Mouse (Mus musculus) midbrain, embryonic 12.5 days (tissue): ENCODE results near the gene Hectd3. TPM values are rescaled to one million over a fixed set of nuclear protein-coding genes. Genes with fewer than 3 reads are reported as not detected.

ENCODE experiments used
- polyA plus RNA-seq: library from polyadenylated mRNA; unstranded; fragments of >200 nt; fragmentation: Nextera tagmentation; extraction: Ambion mirVana; gene quantifications from 2 replicates; pipeline ENCODE4 v1.2.1, GENCODE M21; 2016

Hectd3 gene
- polyA plus RNA-seq, 1 experiment from 2014 or later, result 16.7 TPM

Other genes with a start within 250 kb of the Hectd3 start
- 29.5 and 33.5 TPM in 2 replicates for gene Toe1, start 187.7 kb upstream of the Hectd3 start, polyA plus RNA-seq
- gene Mutyh, start 187.6 kb upstream of the Hectd3 start, polyA plus RNA-seq, result 14.9 and 17.3 TPM in 2 replicates
- 0.45 and 0.79 TPM in 2 replicates for gene Hpdl, start 173.6 kb upstream of the Hectd3 start, polyA plus RNA-seq
- gene Zswim5, start 117.9 kb upstream of the Hectd3 start, polyA plus RNA-seq, result 9.6 and 10.6 TPM in 2 replicates
- gene Urod, start 904 bp upstream of the Hectd3 start, polyA plus RNA-seq, result 78.7 and 85.3 TPM in 2 replicates
- 43.1 and 44.1 TPM in 2 replicates for gene Eif2b3, start 24.1 kb downstream of the Hectd3 start, polyA plus RNA-seq
- 5.3 and 7.0 TPM in 2 replicates for gene Ptch2, start 100.8 kb downstream of the Hectd3 start, polyA plus RNA-seq
- gene Btbd19, start 130.4 kb downstream of the Hectd3 start, polyA plus RNA-seq, result 3.8 and 4.2 TPM in 2 replicates
- gene Tctex1d4, start 131.5 kb downstream of the Hectd3 start, polyA plus RNA-seq, result not detected in 2 replicates
- gene Plk3, start 138.6 kb downstream of the Hectd3 start, polyA plus RNA-seq, result 33.1 and 40.4 TPM in 2 replicates
- 573 and 608 TPM in 2 replicates for gene Rps8, start 160.9 kb downstream of the Hectd3 start, polyA plus RNA-seq
- gene Kif2c, start 187.3 kb downstream of the Hectd3 start, polyA plus RNA-seq, result 73.7 and 78.0 TPM in 2 replicates